Mouse (Mus musculus) 416B (cell line): ENCODE data around the gene Bak1.

ENCODE experiments used
- DNase-seq: peaks from one replicate; pipeline ENCODE4 v3.0.0; 2011; ENCODE audit warnings: low read depth

The Bak1 gene

GRCm38 (mm10) chr17:27048445-27049239, 19.8 kb upstream of the Bak1 start:
- peak; percentile 54 for DNase-seq

- peak; percentile 54 for DNase-seq
Measured at GRCm38 (mm10) chr17:27047762-27048444, 19.1 kb upstream of the Bak1 start.

GRCm38 (mm10) chr17:27045164-27045563, 16.4 kb upstream of the Bak1 start:
- no peak for DNase-seq

GRCm38 (mm10) chr17:27042840-27043239, 14.0 kb upstream of the Bak1 start:
- DNase-seq: peak; percentile 47

GRCm38 (mm10) chr17:27041787-27042055, 12.9 kb upstream of the Bak1 start:
- DNase-seq: no peak

- DNase-seq: peak; percentile 42
Measured at GRCm38 (mm10) chr17:27041046-27041786, 12.4 kb upstream of the Bak1 start.

GRCm38 (mm10) chr17:27040304-27041045, 11.7 kb upstream of the Bak1 start:
- no peak for DNase-seq

GRCm38 (mm10) chr17:27039432-27040102, 10.8 kb upstream of the Bak1 start:
- DNase-seq: peak; percentile 61

- DNase-seq: peak; percentile 92
Measured at GRCm38 (mm10) chr17:27038335-27039050, 9.7 kb upstream of the Bak1 start.

- DNase-seq: no peak
Measured at GRCm38 (mm10) chr17:27036465-27036864, 7.7 kb upstream of the Bak1 start.

GRCm38 (mm10) chr17:27032869-27033268, 4.1 kb upstream of the Bak1 start:
- DNase-seq: peak; percentile 76

- DNase-seq: no peak
Measured at GRCm38 (mm10) chr17:27032328-27032727, 3.5 kb upstream of the Bak1 start.

- DNase-seq: no peak
Measured at GRCm38 (mm10) chr17:27030896-27031295, 2.1 kb upstream of the Bak1 start.

GRCm38 (mm10) chr17:27029431-27029830, 622 bp upstream of the Bak1 start:
- no peak for DNase-seq

GRCm38 (mm10) chr17:27028284-27028795, 469 bp downstream of the Bak1 start:
- DNase-seq: peak; percentile 89

GRCm38 (mm10) chr17:27027460-27028283, 1.1 kb downstream of the Bak1 start:
- peak; percentile 89 for DNase-seq

GRCm38 (mm10) chr17:27025951-27026350, 2.9 kb downstream of the Bak1 start:
- no peak for DNase-seq

GRCm38 (mm10) chr17:27025326-27025902, 3.4 kb downstream of the Bak1 start:
- peak; percentile 76 for DNase-seq

GRCm38 (mm10) chr17:27023342-27023741, 5.5 kb downstream of the Bak1 start:
- DNase-seq: no peak
